Mouse (Mus musculus): ENCODE data around the gene Vwa2.

Vwa2 gene

GRCm38 (mm10) chr19:56947971-56948610, 74.0 kb downstream of the Vwa2 start:
- no peak for DNase-seq (ENCODE audit: low read depth, low spot score)

- no peak for DNase-seq (ENCODE audit: low read depth, low spot score)
These were observed 75.8 kb downstream of the Vwa2 start for GRCm38 (mm10) chr19:56949868-56950267.

- DNase-seq (ENCODE audit: low read depth, low spot score) = no peak
These were observed 76.8 kb downstream of the Vwa2 start for GRCm38 (mm10) chr19:56950818-56951217.

GRCm38 (mm10) chr19:56953856-56954255, 79.8 kb downstream of the Vwa2 start:
- DNase-seq (ENCODE audit: low read depth, low spot score) = no peak

- DNase-seq (ENCODE audit: low read depth, low spot score) = no peak
These were observed 80.8 kb downstream of the Vwa2 start for GRCm38 (mm10) chr19:56954857-56955256.

- DNase-seq (ENCODE audit: low read depth, low spot score) = no peak
These were observed 81.8 kb downstream of the Vwa2 start for GRCm38 (mm10) chr19:56955568-56956513.

- no peak for DNase-seq (ENCODE audit: low read depth, low spot score)
These were observed 84.0 kb downstream of the Vwa2 start for GRCm38 (mm10) chr19:56958011-56958410.

- no peak for DNase-seq (ENCODE audit: low read depth, low spot score)
These were observed 84.6 kb downstream of the Vwa2 start for GRCm38 (mm10) chr19:56958582-56959021.

- no peak for DNase-seq (ENCODE audit: low read depth, low spot score)
These were observed 85.0 kb downstream of the Vwa2 start for GRCm38 (mm10) chr19:56959057-56959456.

GRCm38 (mm10) chr19:56959601-56960000, 85.6 kb downstream of the Vwa2 start:
- no peak for DNase-seq (ENCODE audit: low read depth, low spot score)
